Mouse (Mus musculus): Measurements from ENCODE around the gene Angptl8. TPM values are rescaled to one million over a fixed set of nuclear protein-coding genes. Genes with fewer than 3 reads are reported as not detected.

Gene Angptl8
- polyA plus RNA-seq, 1 experiment = not detected

GRCm38 (mm10) chr9:21824366-21824765, 10.9 kb upstream of the Angptl8 start:
- H3K4me1 ChIP-seq (ENCODE audit: control insufficient read depth, insufficient read depth, low read length) = no peaks in the 10 kb centered on the region
- no peak overlapping the region for H3K27ac ChIP-seq (ENCODE audit: insufficient read depth, low read length)
- no peak for TF ChIP-seq POLR2A (IDR thresholded peaks at IDR 0.05; ENCODE audit: extremely low read depth, insufficient read depth, low read length)
- no peak for TF ChIP-seq CTCF (IDR thresholded peaks at IDR 0.05; ENCODE audit: extremely low read depth, insufficient read depth, low read length)
- no peak overlapping the region for H3K4me3 ChIP-seq (ENCODE audit: insufficient read depth, low read length)

- TF ChIP-seq POLR2A (IDR thresholded peaks at IDR 0.05; ENCODE audit: extremely low read depth, insufficient read depth, low read length) (no peak), CTCF (IDR thresholded peaks at IDR 0.05; ENCODE audit: extremely low read depth, insufficient read depth, low read length) (no peak)
- Histone ChIP-seq H3K4me1 (ENCODE audit: control insufficient read depth, insufficient read depth, low read length) (no peaks in the 10 kb centered on the region), H3K4me3 (ENCODE audit: insufficient read depth, low read length) (no peak overlapping the region), H3K27ac (ENCODE audit: insufficient read depth, low read length) (no peak overlapping the region)
Measured at GRCm38 (mm10) chr9:21829834-21830460, 5.4 kb upstream of the Angptl8 start.

GRCm38 (mm10) chr9:21830461-21830850, 4.9 kb upstream of the Angptl8 start:
- TF ChIP-seq CTCF (IDR thresholded peaks at IDR 0.05; ENCODE audit: extremely low read depth, insufficient read depth, low read length) (no peak), POLR2A (IDR thresholded peaks at IDR 0.05; ENCODE audit: extremely low read depth, insufficient read depth, low read length) (no peak)
- Histone ChIP-seq H3K4me3 (ENCODE audit: insufficient read depth, low read length) (no peak overlapping the region), H3K4me1 (ENCODE audit: control insufficient read depth, insufficient read depth, low read length) (no peaks in the 10 kb centered on the region), H3K27ac (ENCODE audit: insufficient read depth, low read length) (no peak overlapping the region)

GRCm38 (mm10) chr9:21830936-21831335, 4.4 kb upstream of the Angptl8 start:
- Histone ChIP-seq H3K4me3 (ENCODE audit: insufficient read depth, low read length) (no peak overlapping the region), H3K4me1 (ENCODE audit: control insufficient read depth, insufficient read depth, low read length) (no peaks in the 10 kb centered on the region), H3K27ac (ENCODE audit: insufficient read depth, low read length) (no peak overlapping the region)
- TF ChIP-seq CTCF (IDR thresholded peaks at IDR 0.05; ENCODE audit: extremely low read depth, insufficient read depth, low read length) (no peak), POLR2A (IDR thresholded peaks at IDR 0.05; ENCODE audit: extremely low read depth, insufficient read depth, low read length) (no peak)

- Histone ChIP-seq H3K4me1 (ENCODE audit: control insufficient read depth, insufficient read depth, low read length) (no peaks in the 10 kb centered on the region), H3K27ac (ENCODE audit: insufficient read depth, low read length) (no peak overlapping the region), H3K4me3 (ENCODE audit: insufficient read depth, low read length) (no peak overlapping the region)
- TF ChIP-seq POLR2A (IDR thresholded peaks at IDR 0.05; ENCODE audit: extremely low read depth, insufficient read depth, low read length) = no peak
Measured at GRCm38 (mm10) chr9:21831558-21832240, 3.6 kb upstream of the Angptl8 start.

GRCm38 (mm10) chr9:21837690-21838089, 2.4 kb downstream of the Angptl8 start:
- Histone ChIP-seq H3K4me3 (ENCODE audit: insufficient read depth, low read length) (no peak overlapping the region), H3K27ac (ENCODE audit: insufficient read depth, low read length) (no peak overlapping the region), H3K4me1 (ENCODE audit: control insufficient read depth, insufficient read depth, low read length) (no peaks in the 10 kb centered on the region)
- TF ChIP-seq CTCF (IDR thresholded peaks at IDR 0.05; ENCODE audit: extremely low read depth, insufficient read depth, low read length) (no peak), POLR2A (IDR thresholded peaks at IDR 0.05; ENCODE audit: extremely low read depth, insufficient read depth, low read length) (no peak)

GRCm38 (mm10) chr9:21840115-21840787, 4.9 kb downstream of the Angptl8 start:
- no peaks in the 10 kb centered on the region for H3K4me1 ChIP-seq (ENCODE audit: control insufficient read depth, insufficient read depth, low read length)
- TF ChIP-seq CTCF (IDR thresholded peaks at IDR 0.05; ENCODE audit: extremely low read depth, insufficient read depth, low read length) (peak; percentile 81), POLR2A (IDR thresholded peaks at IDR 0.05; ENCODE audit: extremely low read depth, insufficient read depth, low read length) (no peak)
- H3K27ac ChIP-seq (ENCODE audit: insufficient read depth, low read length) = no peak overlapping the region
- no peak overlapping the region for H3K4me3 ChIP-seq (ENCODE audit: insufficient read depth, low read length)

- H3K4me3 ChIP-seq (ENCODE audit: insufficient read depth, low read length) = no peak overlapping the region
- no peak for TF ChIP-seq CTCF (IDR thresholded peaks at IDR 0.05; ENCODE audit: extremely low read depth, insufficient read depth, low read length)
- TF ChIP-seq POLR2A (IDR thresholded peaks at IDR 0.05; ENCODE audit: extremely low read depth, insufficient read depth, low read length) = no peak
- no peaks in the 10 kb centered on the region for H3K4me1 ChIP-seq (ENCODE audit: control insufficient read depth, insufficient read depth, low read length)
- no peak overlapping the region for H3K27ac ChIP-seq (ENCODE audit: insufficient read depth, low read length)
Measured at GRCm38 (mm10) chr9:21841340-21841739, 6.0 kb downstream of the Angptl8 start.

GRCm38 (mm10) chr9:21842391-21842790, 7.1 kb downstream of the Angptl8 start:
- Histone ChIP-seq H3K27ac (ENCODE audit: insufficient read depth, low read length) (no peak overlapping the region), H3K4me3 (ENCODE audit: insufficient read depth, low read length) (no peak overlapping the region), H3K4me1 (ENCODE audit: control insufficient read depth, insufficient read depth, low read length) (no peaks in the 10 kb centered on the region)
- TF ChIP-seq CTCF (IDR thresholded peaks at IDR 0.05; ENCODE audit: extremely low read depth, insufficient read depth, low read length) (no peak), POLR2A (IDR thresholded peaks at IDR 0.05; ENCODE audit: extremely low read depth, insufficient read depth, low read length) (no peak)

- TF ChIP-seq POLR2A (IDR thresholded peaks at IDR 0.05; ENCODE audit: extremely low read depth, insufficient read depth, low read length) = no peak
- peak; percentile 24; the same call in 1 of the 2 replicates for TF ChIP-seq CTCF (IDR thresholded peaks at IDR 0.05; ENCODE audit: extremely low read depth, insufficient read depth, low read length)
- Histone ChIP-seq H3K4me1 (ENCODE audit: control insufficient read depth, insufficient read depth, low read length) (no peaks in the 10 kb centered on the region), H3K4me3 (ENCODE audit: insufficient read depth, low read length) (no peak overlapping the region), H3K27ac (ENCODE audit: insufficient read depth, low read length) (no peak overlapping the region)
Measured at GRCm38 (mm10) chr9:21843086-21843485, 7.8 kb downstream of the Angptl8 start.

Data from cortical plate, adult 2 months (tissue).